Mouse (Mus musculus): ENCODE data around the gene Asb14. TPM values are rescaled to one million over a fixed set of nuclear protein-coding genes. Genes with fewer than 3 reads are reported as not detected.
"Not testable (repeated sequence)": the region's sequence is repeated elsewhere in the genome, so short reads cannot be mapped to it uniquely, and the experiment has no call there.

The Asb14 gene
- under 1 TPM in 2 of 3 experiments, not detected in 1; 0.33 to 0.42 TPM for polyA plus RNA-seq (2017; shearing (Covaris generic))

DNA sequence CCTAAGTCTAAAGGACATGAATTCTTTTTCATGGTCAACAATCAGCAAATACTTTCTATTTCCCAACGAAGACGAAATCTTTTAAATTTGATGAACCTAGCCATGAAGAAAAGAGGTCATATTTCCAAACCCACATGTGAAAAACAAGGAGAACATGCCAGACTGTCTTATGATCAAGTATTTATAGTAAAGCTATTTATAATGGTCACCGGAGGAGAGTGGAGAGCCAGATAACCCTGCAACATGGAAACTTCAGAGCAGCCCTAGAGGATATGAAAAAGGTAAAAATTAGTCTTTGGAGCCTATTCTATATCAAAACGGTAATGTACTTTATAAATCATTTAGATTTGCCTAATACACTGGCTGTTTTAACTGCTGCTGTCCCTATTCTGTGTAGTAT, at the start of gene Asb14:
Gene Asb14, plus strand, starts transcription at position 166 of the 400 bp plus-strand sequence.
- ATAC-seq, result no peak

DNA sequence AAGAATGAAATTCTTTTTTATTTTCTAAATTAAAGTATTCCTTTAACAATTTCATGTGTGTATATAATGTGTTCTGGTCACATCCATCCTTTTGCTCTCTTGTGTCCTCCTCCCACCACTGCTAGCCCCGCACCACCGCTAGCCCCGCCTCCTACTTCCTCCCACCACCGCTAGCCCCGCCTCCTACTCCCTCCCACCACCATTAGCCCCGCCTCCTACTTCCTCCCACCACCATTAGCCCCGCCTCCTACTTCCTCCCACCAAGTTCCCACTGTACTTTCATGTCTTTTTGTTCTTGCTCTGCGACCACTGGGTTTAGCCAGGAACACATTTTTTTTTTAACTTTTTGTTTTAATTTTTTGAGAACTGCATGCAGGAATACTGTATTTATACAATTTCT, 41.3 kb upstream of the Asb14 start:
- no peak for ATAC-seq

DNA sequence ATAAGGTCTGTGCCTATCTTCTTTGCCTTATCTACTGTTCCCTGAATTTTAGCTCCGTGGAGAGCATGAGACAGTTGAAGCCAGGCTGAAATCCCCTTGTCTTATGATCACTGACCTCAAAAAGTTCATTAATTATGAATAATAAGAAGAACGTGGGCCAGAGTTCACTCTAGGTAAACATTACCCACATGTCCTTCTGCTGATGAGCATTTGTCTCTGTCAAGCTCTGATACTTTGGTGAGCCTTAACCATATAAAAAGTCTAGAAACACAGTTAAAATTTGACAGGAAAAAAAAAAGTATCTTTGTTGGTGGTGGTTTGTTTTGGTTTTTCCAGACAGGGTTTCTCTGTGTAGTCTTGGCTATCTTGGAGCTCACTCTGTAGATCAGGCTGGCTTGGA, 40.3 kb upstream of the Asb14 start:
- no peak for ATAC-seq

DNA sequence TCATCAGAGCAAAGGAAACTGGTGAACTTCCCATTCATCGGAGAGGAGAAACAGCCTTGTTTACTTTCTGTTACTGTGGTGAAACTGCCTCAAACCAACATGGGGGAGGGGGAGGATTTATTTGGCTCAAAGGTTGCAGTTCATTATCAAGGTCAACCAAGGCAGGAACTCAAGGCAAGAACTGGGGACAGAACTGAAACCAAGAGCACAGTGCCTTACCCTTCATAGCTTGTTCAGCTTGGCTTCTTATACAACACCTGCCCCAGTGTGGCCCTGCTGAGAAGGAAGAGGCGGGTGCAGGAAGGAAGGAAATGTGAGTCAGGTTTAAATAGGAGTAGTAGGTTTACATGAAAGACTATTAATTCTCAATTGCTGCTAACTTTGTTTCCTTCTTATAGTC, 36.0 kb upstream of the Asb14 start:
- ATAC-seq, result no peak

DNA sequence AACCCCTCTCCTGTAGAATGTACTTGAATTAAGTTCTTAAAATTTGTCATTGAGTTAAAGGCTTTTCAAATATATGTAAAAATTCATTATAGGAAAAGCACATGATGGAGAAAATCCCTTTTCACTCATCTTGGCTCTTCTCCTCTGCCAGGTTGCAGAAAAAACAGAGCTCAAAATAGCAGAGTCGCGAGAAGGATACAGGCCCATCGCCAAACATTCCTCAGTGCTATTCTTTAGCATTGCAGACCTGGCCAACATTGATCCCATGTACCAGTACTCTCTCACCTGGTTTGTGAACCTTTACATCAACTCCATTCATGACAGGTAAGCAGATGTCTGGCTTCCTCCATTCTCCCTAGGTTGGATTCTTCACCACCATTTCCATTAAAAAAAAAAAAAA, 35.3 kb upstream of the Asb14 start:
- ATAC-seq, result no peak

DNA sequence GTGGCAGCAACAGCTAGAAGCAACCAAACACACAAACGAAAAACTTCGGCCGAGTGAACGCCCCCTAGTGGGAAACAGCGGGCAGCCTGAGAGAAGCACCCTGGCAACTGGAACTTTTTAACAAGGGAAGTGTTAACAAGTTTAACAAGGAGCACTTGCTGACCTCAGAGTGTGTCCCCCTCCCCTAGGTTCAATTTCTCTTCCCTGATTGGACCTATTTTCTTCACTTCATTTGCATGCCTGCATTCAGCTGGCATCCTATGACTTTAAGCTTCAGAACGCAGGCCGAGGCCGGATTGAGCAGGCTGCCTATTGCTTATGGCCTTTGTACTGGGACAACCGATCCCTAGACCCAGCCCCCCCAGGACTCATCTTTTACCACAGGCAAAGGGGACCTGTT, 27.0 kb upstream of the Asb14 start:
- no peak for ATAC-seq

DNA sequence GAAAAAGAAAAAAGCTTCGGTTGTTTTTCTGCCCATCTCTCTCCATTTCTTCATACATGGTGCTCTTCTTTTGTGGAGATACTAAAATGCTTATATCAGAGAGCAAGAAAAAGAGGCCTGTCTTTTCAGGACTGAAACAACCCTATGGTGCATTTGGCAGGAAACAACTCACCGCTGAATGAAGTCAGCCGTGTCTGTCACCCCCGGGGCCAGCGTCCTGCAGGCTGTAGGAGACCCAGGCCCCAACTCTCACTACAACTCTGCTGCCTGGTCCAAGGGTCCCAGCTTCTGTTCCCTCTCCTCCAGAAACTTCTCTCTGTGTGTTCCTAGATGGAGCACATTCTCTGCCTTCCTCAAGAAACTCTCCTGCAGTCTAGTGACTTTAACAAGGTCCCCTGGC, 26.1 kb upstream of the Asb14 start:
- ATAC-seq, result no peak

DNA sequence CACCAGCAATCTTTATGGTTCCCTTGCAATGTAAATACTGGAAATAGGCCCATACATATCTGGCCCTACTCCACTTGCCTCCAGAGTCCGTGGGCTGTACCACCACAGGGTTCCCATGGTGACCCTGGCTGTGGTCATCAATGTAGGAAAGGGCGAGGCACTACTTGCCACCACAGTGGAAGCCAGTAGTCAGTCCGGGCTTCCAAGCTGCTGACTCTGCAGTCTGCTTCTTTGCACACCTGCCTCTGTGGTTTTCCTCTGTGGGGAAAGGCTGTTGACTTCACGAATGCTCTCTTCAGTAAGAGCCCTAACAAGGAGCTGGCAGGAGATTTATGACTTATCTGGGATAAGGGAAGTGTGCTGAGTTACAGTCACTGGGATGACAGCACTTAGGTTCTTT, 15.6 kb upstream of the Asb14 start:
- ATAC-seq, result peak; percentile 25

DNA sequence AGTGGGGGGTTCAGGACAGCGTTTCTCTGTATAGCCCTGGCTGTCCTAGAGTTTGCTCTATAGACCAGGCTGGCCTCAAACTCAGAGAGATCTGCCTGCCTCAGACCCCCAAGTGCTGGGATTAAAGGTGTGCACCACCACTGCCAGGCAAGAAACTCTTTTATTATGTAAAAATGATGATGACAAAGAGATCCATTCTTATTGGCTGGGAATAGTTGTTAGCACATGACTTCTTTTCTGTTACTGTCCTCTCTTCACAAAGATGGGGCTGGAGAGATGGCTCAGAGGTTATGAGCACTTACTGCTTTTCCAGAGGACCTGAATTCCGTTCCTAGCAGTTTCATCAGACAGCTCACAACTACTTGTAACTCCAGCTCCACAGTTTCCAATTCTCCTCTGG, 14.4 kb upstream of the Asb14 start:
- ATAC-seq, result no peak

DNA sequence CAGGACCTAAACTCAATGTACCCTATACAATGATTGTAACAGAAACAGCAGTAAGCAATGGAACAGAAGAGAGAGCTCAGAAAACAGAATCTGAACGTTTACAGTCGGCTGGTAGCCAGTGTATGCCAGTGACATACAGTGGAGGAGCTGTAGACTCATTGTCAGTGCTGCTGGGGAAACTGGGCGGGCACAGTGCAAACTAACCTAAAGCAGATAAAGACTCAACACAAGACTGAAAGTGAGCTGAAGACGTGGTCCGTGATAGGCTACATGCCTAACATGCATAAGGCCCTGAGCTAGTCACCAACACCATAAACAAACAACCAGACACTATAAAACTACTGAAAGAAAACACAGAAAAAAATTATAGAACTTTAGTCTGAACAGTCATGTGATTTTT, 12.7 kb upstream of the Asb14 start:
- no peak for ATAC-seq

DNA sequence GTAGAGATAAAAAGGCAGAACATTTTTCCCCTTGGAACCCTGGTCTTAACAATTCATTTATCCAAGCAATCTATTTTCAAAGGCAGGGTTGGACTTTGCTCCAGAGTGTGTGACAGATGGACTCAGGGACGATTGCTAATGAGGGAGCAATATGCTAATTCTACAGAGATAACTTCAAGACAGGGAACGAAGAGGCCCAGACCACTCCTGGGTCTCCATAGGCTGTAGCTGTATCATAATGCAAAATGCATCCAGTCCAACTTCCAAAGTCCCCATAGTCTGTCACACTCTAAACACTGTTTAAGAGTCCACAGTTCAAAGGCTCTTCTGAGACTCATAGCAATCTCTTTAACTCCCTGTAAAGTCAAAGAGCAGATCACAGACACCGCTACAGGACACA, 7.1 kb upstream of the Asb14 start:
- ATAC-seq, result no peak

DNA sequence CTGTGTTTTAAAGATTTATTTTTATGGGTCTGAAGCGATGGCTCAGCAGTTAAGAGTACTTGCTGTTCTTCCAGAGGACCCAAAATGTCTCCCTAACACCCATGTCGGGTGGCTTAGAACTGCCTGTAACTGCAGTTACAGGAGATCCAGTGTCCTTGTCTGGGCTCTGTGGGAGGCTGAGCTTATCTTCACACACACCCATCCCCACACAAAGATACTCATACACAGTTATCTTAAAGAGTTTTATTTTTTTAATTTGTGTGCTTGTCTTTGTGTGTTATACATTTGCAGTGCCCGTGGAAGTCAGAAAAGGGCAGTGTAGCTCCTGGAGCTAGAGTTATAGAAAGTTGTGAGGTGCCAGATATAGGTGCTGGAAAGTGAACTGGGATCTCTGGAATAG, 3.6 kb upstream of the Asb14 start:
- ATAC-seq, result no peak

DNA sequence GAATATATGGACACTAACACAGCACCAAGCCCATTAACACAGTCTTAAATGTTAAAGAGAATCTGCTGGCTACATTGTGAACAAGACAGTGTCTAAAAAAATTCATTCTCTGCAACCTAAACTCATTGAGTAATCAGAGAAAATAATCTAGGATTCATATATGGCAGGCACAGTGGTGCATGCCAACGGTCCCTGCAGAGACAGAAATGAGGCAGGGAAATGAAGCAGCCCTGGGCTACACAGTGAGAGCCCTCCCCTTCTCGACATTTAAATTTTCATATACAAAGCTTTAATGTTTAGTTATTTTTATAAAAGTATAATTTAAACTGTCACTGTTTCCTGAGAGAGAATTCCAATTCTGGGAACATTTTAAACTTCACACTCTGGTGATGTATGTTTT, 5.1 kb downstream of the Asb14 start:
- ATAC-seq, result no peak

DNA sequence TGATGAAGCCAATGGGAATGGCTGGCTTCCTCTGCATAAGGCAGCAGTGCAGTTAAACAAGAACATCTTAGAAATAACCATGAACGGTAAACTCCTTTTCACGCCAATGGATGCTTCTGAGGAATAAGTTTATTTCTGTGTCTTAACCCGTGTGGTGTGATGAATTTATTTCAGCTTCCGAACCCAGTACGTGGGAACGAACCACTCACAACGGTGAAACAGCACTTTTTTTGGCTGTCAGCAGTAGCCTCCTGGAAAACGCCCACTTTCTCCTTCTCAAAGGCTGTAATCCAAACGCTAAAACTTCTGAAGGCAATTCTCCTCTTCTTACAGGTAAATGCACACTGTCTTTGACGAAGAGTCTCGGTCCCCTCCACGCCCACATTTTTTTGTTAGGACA, 6.5 kb downstream of the Asb14 start:
- ATAC-seq, result no peak

DNA sequence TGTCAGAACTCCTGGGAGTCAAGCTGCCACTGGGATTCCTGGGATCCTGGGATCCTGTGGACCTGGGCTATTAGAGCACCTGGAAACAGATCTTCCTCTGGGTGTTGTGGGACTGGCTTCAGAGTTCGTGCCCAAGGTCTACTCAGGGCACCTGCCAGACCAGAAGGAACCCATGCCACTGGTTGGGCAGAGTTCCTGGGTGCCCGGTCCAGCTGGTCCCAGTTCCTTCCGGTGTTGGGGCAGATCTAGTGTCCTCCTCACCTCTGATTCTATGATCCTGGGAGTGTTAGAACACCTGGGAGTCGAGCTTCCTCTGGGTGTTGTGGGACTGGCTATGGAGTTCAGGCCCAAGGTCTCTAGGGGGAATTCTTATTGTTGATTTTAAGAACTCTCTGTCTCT, 13.0 kb downstream of the Asb14 start:
- ATAC-seq, result no peak

DNA sequence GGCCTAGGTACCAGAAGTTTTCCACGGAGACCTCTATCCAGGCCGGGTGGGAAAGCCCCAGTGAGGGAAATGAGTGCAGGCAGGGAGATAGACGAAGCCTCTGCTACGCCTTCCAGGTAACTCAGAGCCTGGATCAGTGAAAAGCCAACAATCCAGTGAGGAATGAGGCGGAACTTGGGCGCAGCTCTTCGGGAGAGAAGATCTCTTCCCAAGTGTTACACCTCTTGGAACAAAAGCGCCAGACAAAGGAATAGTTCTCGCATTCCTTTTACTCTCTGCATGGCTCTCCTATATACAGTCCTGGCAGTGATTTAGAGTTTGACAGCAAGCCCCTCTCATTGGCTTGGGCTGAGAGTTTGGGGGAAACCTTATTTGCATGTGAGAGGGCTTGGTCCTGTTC, 16.1 kb downstream of the Asb14 start:
- not testable (repeated sequence) for ATAC-seq

DNA sequence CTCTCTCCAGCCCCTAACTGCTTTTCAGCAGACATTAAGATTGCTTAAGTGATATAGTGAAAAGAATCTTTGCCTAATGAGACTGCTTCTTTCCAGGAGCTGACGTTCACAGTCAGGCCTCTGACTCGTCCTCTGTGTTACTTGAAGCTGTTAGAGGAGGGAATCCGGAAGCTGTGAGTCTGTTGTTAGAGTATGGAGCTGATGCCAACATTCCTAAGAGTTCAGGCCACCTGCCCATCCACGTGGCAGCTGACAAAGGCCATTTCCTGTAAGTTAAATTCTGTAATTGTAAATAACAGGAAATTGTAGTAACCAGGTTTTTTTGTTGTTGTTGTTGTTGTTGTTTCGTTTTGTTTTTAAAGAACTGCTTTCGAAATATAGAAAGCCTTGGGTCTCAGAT, 16.8 kb downstream of the Asb14 start:
- no peak for ATAC-seq

DNA sequence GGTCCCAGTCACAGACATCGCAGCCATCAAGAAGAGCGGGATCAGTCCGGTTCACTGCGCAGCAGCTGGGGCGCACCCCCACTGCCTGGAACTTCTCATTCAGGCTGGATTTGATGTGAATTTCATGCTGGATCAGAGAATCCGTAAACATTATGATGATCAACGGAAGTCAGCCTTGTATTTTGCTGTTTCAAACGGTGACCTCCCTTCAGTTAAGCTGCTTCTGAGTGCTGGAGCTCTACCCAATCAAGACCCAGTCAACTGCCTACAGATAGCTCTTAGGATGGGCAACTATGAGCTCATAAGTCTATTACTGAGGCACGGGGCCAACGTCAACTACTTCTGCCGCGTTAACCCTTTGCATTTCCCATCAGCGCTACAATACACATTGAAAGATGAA, 17.5 kb downstream of the Asb14 start:
- ATAC-seq, result no peak

DNA sequence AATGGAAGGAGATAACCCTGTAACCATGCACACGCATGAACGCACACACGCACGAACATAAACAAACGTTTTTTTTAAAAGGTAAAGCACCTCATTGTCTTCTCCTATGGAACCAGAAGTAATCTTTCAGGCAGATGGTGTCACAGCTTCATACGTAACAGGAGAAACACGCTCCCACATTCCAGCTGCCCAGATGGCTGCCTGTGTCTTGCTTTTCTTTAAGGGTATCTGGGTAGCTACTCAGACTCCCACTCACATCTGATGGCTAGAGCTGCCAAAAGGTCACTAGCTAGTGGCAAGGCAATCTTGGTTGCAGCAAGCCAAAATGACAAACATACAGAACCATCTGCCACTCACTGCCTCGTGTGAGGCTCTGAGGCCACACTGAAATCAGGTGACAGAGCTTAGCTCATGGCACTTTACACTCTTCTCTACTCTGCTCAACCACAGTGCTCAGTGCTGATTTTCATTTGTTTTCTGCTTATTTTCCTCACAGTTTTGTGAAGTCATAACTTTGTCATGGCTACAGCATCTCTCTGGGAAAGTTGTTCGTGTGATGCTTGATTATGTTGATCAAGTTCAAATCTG, 19.4 kb downstream of the Asb14 start:
- ATAC-seq, result no peak

DNA sequence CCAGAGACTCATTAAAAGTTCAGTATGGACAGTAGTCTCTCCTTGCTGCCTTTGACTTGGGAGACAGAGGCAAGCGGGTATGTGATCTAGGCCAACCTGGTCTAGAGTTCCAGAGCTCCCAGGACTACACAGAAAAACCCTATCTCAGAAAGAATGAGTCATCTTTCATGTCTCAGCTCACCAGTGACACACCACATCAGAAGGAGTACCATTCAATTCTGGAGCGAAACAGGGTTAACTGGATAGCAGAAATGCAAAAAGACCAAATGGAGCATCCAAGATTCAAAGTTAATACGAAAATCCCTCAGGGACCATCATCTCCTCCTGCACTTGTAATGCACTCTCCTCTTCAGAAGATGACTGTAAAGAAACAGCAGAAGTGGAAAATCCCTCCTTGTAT, 25.0 kb downstream of the Asb14 start:
- ATAC-seq, result no peak

DNA sequence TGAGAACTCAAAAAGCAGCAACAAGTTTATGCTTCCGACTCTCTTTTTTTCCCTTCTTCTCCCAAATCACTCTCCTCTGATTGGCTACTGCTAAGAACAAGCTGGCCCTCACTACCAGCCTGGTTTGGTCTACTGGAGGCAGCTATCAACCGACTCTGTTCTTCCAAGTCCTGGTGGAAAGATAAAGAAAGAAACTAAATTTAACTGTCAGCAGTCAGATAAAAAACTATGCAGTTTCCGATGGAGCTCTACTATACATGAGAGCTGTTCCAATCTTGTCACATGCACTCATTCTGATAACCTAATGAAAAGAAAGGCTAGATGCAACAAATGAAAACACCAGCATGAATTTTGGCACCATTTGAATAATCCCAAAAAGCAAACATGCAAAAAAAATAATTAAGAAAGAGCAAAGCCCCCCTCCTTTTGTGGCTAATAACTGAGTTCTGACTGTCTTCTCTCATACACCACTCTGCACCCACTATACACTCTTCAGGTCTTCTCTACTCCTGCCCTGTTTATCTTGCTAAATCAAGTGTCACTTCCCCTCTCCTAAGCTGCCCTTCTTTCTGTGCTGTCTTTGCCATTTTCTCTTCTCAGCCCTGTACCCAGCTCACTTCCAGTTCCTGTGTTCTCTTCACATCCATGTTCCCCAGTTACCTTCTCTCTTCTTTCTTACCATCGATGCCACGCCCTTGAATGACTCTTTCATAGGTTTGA, 29.5 kb downstream of the Asb14 start:
- ATAC-seq, result no peak

DNA sequence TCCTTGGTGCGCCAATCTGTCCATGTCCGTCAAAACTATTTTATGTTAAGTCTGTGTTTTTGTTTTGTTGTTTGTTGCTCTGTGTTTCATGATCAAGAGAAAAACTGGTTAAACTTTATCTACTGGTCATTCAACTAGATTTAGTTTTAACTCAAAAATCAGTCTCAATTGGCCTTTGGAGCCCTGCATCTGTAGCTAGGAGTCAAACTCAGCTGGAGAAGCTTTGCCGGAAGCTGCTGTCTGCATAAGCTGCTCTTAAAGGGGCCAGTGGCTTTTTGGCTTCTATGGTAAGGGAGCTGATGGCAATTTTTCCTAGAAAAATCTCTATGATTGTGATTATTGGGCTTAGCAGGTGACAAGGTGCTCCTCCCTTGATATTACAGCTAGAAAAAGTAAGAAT, 40.5 kb downstream of the Asb14 start:
- no peak for ATAC-seq

DNA sequence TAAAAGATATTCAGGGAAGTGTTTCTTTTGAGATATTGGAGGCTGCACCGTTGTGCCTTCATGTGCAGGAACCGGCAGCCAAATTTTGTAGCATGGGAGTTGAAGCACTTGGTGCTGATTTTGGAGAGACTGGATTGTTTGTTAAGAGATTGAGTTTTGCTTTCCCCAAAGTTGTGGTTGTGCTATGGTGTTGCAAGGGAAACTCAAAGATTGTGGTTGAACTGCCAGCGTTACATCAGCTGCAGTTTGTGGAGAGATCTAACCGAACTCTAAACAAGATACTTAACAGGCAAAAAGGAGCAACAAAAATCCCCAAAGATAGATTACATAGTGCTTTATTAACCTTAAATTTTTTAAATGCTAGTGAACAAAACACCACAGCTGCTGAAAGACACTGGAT, 41.2 kb downstream of the Asb14 start:
- no peak for ATAC-seq

DNA sequence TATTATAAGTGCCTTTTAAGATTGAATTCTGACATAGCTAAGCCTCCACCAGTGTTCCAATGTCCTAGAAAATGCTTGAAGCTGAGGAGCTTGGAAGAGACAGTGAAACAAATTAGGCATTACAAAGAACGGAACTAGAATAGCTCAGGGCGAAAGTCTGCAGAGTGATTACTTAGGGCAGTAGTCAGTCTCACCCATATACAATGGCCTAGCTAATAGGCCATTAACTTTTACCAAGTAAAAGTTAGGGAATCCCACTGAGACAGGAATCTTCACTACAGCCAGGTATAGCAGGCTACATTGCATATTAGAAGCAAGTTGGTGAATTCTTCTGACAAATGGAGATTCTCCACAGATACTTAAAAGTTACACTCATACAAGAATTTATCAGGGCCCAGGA, 61.8 kb downstream of the Asb14 start:
- not testable (repeated sequence) for ATAC-seq

DNA sequence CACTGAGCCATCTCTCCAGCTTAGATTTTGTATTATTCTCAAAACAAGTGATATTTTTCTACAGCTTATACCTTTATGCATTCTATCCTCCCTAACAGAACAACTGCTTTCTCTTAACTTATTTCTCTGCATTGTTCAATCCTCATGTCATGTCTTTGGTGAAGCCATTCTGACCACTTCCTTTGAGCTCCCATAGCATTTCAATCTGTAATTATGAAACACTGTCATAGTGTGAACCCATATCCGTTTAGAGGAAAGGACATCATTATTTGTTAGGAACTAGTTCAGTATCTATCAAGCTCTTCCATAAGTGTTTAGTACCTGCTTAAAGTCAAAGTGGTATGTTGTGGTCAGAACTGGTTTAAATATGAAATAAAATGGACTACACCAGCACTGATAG, 66.2 kb downstream of the Asb14 start:
- no peak for ATAC-seq
